Mouse (Mus musculus) kidney, postnatal 0 days (tissue): ENCODE measurements around the gene Clmp. TPM values are rescaled to one million over a fixed set of nuclear protein-coding genes. Genes with fewer than 3 reads are reported as not detected.

Experiments
- ATAC-seq: fragments of 200-750 bp; cut with Nextera tagmentation; replicated peaks from 2 replicates; pipeline ENCODE4 v1.8.0; 2017; ENCODE audit warnings: low read depth, moderate number of reproducible peaks, moderate TSS enrichment, moderate library complexity; ENCODE audit not compliant: low FRiP score
- DNase-seq: peaks from one replicate; pipeline ENCODE4 v3.0.0-alpha.2; 2016; ENCODE audit warnings: low spot score
- H3K27ac ChIP-seq: fragments of 300-500 bp; sonication (generic); 2 replicates; pipeline ENCODE4 v1.5.1; 2014; ENCODE audit warnings: mild to moderate bottlenecking
- H3K27me3 ChIP-seq: fragments of 300-500 bp; sonication (generic); 2 replicates; pipeline ENCODE4 v1.6.1; 2014; ENCODE audit warnings: low read length, mixed read lengths; ENCODE audit not compliant: insufficient read depth
- H3K36me3 ChIP-seq: fragments of 300-500 bp; sonication (generic); 2 replicates; pipeline ENCODE4 v1.6.1; 2014; ENCODE audit warnings: low read length, mixed read lengths; ENCODE audit not compliant: insufficient read depth
- H3K4me1 ChIP-seq: fragments of 300-500 bp; sonication (generic); replicated peaks from 2 replicates; pipeline ENCODE4 v1.6.1; 2014; ENCODE audit warnings: antibody characterized with exemption, low read length, mixed read lengths; ENCODE audit not compliant: insufficient read depth
- H3K4me2 ChIP-seq: fragments of 300-500 bp; sonication (generic); 2 replicates; pipeline ENCODE4 v1.6.1; 2014; ENCODE audit warnings: mild to moderate bottlenecking, low read length, moderate library complexity, mixed read lengths
- H3K4me3 ChIP-seq: fragments of 300-500 bp; sonication (generic); replicated peaks from 2 replicates; pipeline ENCODE4 v1.5.1; 2014; ENCODE audit warnings: low read depth, low read length
- H3K9ac ChIP-seq: fragments of 300-500 bp; sonication (generic); 2 replicates; pipeline ENCODE4 v1.6.1; 2014; ENCODE audit warnings: low read depth, low read length
- H3K9me3 ChIP-seq: fragments of 300-500 bp; sonication (generic); replicated peaks from 2 replicates; pipeline ENCODE4 v1.6.1; 2016; ENCODE audit warnings: low read length, inconsistent platforms, mixed read lengths
- CTCF ChIP-seq: IDR thresholded peaks from 2 replicates; pipeline ENCODE4 v1.5.1; 2016; ENCODE audit warnings: antibody characterized with exemption, low read depth, mild to moderate bottlenecking, moderate library complexity
- WGBS: fragments of 180-500 bp; shearing (Covaris S2); extraction: QIAGEN DNeasy Blood & Tissue Kit; methylation state at CpG from one replicate; pipeline ENCODE4 v1.1.7; 2014; 5-methylcytosine and 5-hydroxymethylcytosine counted together
- polyA plus RNA-seq: library from polyadenylated mRNA; unstranded; fragments of >200 nt; fragmentation: Nextera tagmentation; extraction: Ambion mirVana; gene quantifications from 2 replicates; pipeline ENCODE4 v1.2.1, GENCODE M21; 2015

Clmp gene
- polyA plus RNA-seq, 1 experiment from 2014 or later = 23.6 TPM

DNA sequence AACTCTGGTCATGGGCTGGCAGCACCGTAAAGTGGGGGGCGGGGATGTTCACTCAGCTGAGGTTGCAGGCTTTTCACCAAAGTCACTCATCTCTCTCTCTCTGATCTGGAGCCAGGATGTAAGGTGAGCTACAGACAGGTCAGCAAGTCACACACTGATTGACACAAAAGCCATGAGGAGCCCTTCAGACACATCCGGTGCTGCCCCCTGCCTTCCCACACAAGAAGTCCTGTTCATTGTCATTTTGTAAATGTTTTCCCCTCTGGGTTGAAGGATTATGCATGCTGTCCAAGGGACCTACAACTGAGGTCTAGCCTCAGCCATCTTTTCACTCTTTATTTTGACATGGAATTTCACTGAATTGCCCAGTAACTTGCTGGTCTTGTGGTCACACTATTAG, 66.0 kb downstream of the Clmp start:
- H3K27me3 ChIP-seq = no peaks in the 10 kb centered on the region
- no peak overlapping the region for H3K27ac ChIP-seq
- ATAC-seq (peak; percentile 38; the same call in 1 of the 2 replicates), DNase-seq (peak; percentile 48)
- no peaks in the 10 kb centered on the region for H3K36me3 ChIP-seq
- H3K4me2 ChIP-seq = no peak overlapping the region
- 33% methylated on average over 3 of the region's 3 CpGs for WGBS
- TF ChIP-seq CTCF = peak; percentile 67
- H3K9ac ChIP-seq = no peak overlapping the region
- no peaks in the 10 kb centered on the region for H3K9me3 ChIP-seq
- H3K4me1 ChIP-seq = no peaks in the 10 kb centered on the region
- no peak overlapping the region for H3K4me3 ChIP-seq

DNA sequence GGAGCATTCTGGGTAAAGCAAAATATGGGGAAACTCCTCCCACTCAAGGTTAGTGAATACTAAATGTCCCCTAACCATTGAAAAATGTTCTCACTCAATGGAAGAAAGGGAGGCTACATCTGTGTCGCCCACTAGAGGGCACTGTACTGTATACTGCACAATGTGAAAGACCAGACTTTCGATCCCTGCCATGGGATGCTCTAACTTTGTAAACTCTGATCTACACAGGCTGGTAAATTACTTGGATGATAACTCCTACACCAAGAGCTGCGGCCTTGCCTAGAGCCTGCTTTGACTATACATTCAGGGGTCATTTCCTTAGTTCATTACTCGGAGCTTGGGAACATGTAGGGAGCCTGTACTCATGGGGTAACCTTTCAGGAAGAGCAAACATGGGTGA, 70.6 kb downstream of the Clmp start:
- Histone ChIP-seq H3K36me3 (no peaks in the 10 kb centered on the region), H3K27me3 (no peaks in the 10 kb centered on the region), H3K9ac (no peak overlapping the region), H3K4me3 (no peak overlapping the region), H3K9me3 (no peaks in the 10 kb centered on the region), H3K4me1 (peaks cover 5% of the 10 kb centered on the region), H3K27ac (no peak overlapping the region), H3K4me2 (peak overlapping the region; percentile 59; the same call in 1 of the 2 replicates)
- DNase-seq (peak; percentile 93), ATAC-seq (peak; percentile 34; the same call in 1 of the 2 replicates)
- peak; percentile 89 for TF ChIP-seq CTCF
- WGBS = 21% methylated on average over 4 of the region's 4 CpGs

DNA sequence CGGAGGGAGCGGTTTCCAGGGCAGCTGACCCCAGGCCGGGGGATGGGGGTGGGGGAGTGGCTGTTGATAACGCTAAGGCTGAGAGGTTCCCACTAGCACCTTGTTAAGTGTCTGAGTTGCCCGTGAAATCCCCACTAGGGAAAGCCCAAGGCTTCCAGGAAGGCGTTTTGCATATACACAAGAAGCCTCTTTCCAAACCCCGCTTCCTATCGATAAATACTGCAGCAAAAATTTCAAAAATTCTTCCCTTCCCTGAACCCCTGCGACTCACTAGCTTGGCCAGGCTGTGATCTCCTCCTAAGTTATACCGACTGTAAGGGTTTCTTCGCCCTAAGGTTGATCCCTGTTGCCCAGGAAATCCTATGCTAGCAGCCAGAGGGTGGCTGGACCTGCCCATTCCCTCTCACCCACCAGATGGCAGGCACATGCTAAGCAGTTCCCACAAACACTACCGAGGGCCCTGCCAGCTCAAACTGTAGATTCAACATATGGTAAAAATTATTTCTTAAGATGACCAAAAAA, 71.4 kb downstream of the Clmp start:
- Histone ChIP-seq H3K27me3 (no peaks in the 10 kb centered on the region), H3K27ac (peak overlapping the region; percentile 47; the same call in 1 of the 2 replicates), H3K9me3 (no peaks in the 10 kb centered on the region), H3K4me2 (peak overlapping the region; percentile 59), H3K9ac (0 out of 2 replicates have a peak overlapping the region, but pooled peaks have one; percentile 27), H3K4me1 (peaks cover 5% of the 10 kb centered on the region), H3K36me3 (peaks cover 4% of the 10 kb centered on the region; the same call in 1 of the 2 replicates), H3K4me3 (peak overlapping the region; percentile 22; the same call in 1 of the 2 replicates)
- TF ChIP-seq CTCF = peak; percentile 65; the same call in 1 of the 2 replicates
- 24% methylated on average over 12 of the region's 12 CpGs for WGBS
- peak; percentile 78 for DNase-seq
- peak; percentile 71; the same call in 1 of the 2 replicates for ATAC-seq

DNA sequence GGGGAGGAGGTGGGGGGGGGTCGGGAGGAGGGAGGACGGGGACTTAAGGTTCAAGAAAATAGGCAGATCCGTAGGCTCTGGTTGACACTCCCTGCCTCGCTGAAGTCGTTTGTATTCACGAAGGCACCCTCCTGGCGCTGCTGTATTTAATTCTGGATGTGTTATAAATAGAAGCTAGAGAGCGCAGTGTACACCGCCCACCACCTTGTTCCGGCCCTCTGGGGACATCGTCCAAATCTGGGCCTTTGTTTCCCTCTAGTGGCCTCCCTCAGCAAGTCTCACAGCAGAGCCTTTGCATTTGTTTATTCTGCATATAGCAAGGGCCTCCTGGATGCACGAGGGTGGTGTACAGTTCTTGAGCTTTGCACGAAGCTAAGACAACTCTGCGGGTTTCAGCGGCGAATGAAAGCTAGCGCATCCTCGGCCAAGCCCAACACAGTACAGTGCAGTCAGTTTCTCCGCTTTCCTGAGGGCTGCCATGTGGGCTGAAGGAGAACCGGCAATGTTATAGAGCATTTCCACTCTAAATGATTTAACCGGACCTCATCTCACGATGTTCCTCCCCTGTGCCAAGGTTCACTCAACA, 72.0 kb downstream of the Clmp start:
- H3K4me1 ChIP-seq = peaks cover 5% of the 10 kb centered on the region
- peaks cover 4% of the 10 kb centered on the region; the same call in 1 of the 2 replicates for H3K36me3 ChIP-seq
- peak overlapping the region; percentile 59 for H3K4me2 ChIP-seq
- ATAC-seq (peak; percentile 83), DNase-seq (peak; percentile 96)
- H3K4me3 ChIP-seq = peak overlapping the region; percentile 22; the same call in 1 of the 2 replicates
- H3K9ac ChIP-seq = 0 out of 2 replicates have a peak overlapping the region, but pooled peaks have one; percentile 27
- WGBS = 10% methylated on average over 21 of the region's 22 CpGs
- TF ChIP-seq CTCF = peak; percentile 85
- H3K9me3 ChIP-seq = no peaks in the 10 kb centered on the region
- H3K27ac ChIP-seq = peak overlapping the region; percentile 47; the same call in 1 of the 2 replicates
- H3K27me3 ChIP-seq = no peaks in the 10 kb centered on the region

DNA sequence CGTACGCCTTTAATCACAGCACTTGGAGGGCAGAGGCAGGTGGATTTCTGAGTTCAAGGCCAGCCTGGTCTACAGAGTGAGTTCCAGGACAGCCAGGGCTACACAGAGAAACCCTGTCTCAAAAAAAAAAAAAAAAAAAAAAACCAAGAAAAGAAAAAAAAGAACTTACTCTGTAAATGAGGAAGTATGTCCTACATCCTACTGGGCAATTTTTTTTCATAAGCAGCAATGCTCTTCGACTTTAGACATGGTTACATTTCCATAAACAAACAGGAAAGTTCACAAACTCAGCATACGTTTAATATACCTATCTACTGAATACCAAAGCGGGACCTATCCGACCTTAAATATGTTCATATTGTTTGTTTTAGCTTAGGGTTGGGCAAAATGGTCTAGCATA, 76.6 kb downstream of the Clmp start:
- peaks cover 4% of the 10 kb centered on the region; the same call in 1 of the 2 replicates for H3K36me3 ChIP-seq
- 88% methylated on average over 6 of the region's 6 CpGs for WGBS
- H3K27me3 ChIP-seq = no peaks in the 10 kb centered on the region
- no peak for TF ChIP-seq CTCF
- no peak overlapping the region for H3K4me2 ChIP-seq
- no peak overlapping the region for H3K27ac ChIP-seq
- DNase-seq (no peak), ATAC-seq (no peak)
- no peak overlapping the region for H3K4me3 ChIP-seq
- no peaks in the 10 kb centered on the region; the same call in 1 of the 2 replicates for H3K4me1 ChIP-seq
- no peaks in the 10 kb centered on the region for H3K9me3 ChIP-seq
- H3K9ac ChIP-seq = no peak overlapping the region

DNA sequence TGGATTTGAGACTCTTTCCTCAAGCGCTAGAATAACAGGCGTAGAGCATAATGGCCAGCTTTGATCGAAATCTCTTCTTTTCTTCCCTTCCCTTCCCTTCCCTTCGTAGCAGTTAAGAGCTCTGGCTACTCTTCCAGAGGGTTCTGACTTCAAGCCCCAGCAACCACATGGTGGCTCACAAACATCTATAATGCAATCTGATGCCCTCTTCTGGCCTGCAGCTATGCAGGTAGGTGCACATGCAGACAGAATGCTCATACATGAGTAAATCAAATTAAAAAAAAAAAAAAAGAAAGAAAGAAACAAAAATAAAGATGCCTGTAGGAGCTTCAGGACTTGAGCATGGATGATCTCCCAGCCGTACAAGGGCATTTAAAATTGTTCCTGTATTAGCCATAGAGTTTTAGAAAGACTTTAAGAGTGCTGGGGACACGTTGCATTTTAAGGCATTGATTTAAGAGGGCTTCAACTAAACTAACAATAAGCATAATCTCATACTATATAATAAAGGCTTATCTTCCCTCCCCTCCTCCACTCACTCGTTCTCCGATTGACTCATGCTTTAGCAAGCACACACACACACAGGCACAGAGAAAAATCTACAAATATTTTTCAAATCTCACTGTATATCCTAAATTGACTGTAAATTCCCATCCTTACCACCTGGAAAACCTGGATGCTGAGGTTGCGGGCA, 79.3 kb downstream of the Clmp start:
- Histone ChIP-seq H3K27me3 (no peaks in the 10 kb centered on the region), H3K9ac (no peak overlapping the region), H3K4me3 (no peak overlapping the region), H3K4me2 (no peak overlapping the region), H3K9me3 (no peaks in the 10 kb centered on the region), H3K4me1 (no peaks in the 10 kb centered on the region), H3K36me3 (peaks cover 4% of the 10 kb centered on the region; the same call in 1 of the 2 replicates), H3K27ac (no peak overlapping the region)
- WGBS = 83% methylated on average over 8 of the region's 9 CpGs
- DNase-seq (no peak), ATAC-seq (no peak)
- peak; percentile 34; the same call in 1 of the 2 replicates for TF ChIP-seq CTCF
